Mouse (Mus musculus): ENCODE results near the gene Nr2c2ap.

Nr2c2ap gene

DNA sequence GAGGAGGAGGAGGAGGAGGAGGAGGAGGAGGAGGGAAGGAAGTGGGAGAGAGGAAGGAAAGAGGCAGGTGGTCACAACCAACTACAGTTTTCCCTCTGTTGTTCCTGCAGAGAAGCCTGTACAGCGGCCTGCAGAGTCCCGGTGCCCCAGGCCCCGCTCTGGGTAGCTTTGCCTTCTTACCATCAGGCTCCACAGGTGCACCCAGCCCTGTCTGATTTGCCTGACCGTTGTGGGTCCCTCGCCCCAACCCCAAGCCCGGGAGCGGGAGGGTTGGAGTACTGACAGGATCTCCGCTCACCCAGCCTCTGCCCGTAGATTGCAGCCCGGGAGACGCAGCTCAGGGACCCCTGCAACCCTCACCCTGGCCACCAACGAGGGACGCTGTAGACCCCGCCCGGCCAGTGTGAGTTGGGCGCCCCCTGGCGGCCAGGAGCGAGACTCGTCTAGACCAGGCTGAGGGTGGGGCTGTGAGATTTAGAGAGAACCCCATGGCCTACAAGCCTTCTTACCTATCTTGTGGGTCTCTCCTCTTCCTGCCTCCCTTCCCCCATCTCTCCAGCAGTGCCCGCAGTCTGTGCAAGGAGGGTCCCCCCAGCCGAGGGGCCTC lies 35.5 kb downstream of the Nr2c2ap start:
- peak; percentile 59 for DNase-seq (ENCODE audit: low spot score)

DNA sequence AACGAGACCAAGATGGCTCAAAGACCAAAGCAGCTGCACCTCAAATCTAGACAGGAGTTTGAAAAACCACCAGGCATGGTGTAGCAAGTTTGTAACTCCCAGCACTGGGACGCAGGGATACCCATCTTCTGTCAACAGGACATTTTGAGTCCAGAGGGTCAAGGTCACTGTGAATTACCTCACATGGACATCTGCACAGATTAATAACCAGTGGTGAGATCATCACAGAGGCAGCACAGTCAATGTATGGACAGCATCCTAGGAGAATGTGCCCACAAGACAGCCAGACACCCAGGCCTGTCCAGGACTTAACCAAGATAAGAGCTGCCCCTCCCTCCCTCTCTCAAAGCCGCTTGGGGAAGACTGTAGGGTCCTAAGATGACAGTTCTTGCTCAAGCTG lies 39.0 kb downstream of the Nr2c2ap start:
- DNase-seq (ENCODE audit: low spot score) = no peak

DNA sequence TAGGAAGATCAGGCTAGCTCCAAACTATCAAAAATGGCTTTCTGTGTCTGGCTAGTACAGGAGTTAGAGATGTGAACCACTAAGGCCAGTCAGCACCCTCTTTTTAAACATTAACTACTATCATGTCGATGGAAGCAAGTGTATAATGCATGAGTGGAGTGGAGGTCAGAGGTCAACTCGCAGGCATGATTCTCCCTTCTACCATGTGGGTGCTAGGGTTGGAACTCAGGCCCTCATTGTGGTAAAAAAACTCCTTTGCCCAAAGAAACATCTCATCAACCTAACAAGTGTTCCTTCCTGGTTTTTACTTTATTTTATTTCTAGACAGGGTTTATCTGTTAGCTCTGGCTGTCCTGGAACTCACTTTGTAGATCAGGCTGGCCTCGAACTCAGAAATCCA lies 39.6 kb downstream of the Nr2c2ap start:
- no peak for DNase-seq (ENCODE audit: low spot score)

DNA sequence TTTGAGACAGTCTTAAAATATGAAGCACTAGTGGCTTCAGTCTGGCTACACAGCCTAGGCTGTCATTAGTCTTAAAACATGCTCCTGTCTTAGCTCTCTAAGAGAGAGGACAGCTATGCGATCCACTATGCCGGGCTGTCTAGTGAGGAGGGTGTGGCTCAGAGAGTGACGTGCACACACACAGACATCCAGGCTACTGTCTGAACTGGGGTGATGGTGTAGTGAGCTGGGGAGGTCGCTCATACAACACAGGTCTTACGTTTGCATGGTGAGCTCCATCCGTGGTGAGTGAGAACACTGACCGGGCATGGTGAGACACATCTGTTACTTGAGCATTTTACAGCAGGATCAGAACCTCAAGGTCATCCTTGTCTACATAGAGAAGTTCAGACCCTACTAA lies 40.1 kb downstream of the Nr2c2ap start:
- no peak for DNase-seq (ENCODE audit: low spot score)

DNA sequence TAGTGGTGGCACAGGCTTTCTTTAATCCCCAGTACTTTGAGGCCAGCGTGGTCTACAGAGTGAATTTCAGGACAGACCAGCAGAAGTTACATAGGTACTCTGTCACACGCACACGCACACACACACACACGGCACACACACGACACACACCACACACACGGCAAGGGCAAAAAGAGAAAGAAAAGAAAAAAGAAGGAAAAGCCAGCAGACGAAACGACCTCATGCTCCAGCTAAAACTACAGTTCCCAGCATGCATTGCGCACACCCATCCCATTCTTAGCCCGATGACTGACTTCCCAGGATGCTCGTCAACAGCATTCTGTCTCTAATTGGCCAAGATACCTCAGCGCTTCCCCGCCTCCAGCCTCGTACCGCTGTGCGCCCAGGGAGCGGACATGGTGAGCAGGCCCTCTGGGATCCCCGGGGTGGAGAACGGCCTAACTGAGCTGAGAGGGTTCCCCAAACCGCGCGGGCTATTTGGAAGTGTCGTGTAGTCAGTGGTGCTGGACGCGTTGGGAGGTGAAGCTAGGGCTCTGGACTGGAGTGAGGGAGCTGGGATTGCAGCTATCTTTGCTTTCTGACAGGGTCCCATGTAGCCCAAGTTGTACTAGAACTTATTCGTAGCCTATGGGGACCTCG lies 41.0 kb downstream of the Nr2c2ap start, which contains the start of gene Tmem161a:
Gene Tmem161a (plus strand): TSS at position 314 of the 639 bp plus-strand sequence.
- peak; percentile 81 for DNase-seq (ENCODE audit: low spot score)

DNA sequence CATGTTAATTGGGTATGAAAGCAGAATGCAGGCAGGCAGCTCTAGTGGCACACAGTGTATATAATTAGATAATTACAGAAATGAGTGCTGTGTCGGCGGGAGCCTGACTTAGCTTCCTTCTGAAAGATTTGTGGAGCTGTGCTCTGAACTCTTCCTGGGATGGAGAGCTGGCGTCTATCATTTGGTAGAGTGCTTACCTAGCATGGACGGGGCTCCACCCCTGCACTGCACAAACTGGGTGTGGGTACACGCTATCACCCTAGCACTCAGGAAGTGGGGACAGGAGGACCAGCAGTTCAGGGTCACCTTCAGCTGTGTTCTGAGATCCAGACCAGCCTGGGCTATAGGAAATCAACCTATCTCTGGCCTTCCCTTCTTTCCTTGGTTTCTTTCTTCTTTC lies 42.2 kb downstream of the Nr2c2ap start:
- DNase-seq (ENCODE audit: low spot score) = no peak

DNA sequence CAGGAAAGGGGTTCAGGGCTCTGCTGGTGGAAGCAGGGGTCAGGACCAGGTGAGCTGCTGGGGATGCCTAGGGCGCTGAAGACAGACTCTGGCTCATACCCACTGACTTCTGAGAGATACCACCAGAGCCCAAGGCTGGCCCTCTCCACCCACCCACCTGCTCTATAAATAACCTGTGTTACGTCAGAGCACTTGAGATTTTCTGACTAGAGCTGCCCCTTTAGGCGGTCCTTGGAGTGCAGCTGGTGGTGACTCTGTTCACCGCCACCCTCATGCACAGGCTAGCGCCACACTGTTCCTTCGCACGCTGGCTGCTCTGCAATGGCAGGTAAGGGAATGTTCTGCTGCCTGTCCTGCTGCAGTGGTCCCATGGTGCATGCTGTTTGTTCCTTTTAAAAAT lies 42.9 kb downstream of the Nr2c2ap start:
- DNase-seq (ENCODE audit: low spot score) = no peak

DNA sequence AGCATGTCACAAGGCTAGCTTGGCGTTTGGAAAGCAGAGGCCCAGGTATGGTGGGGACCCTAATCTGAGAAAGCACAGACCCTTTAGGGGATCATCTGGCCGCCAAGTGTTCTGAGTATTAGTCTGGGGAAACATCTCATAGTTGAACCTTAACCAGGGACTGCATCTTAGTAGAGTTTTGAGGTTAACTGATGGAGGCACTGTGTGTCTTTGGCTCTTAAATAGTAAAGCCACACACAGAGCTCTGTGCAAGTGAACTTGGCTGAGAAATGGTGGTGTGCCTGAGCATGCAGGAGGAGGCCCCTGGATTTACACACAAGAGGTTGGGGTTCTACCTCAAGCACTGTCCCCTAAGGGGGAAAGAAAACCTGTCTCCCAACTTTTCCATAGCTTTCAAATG lies 47.1 kb downstream of the Nr2c2ap start:
- DNase-seq (ENCODE audit: low spot score) = no peak

DNA sequence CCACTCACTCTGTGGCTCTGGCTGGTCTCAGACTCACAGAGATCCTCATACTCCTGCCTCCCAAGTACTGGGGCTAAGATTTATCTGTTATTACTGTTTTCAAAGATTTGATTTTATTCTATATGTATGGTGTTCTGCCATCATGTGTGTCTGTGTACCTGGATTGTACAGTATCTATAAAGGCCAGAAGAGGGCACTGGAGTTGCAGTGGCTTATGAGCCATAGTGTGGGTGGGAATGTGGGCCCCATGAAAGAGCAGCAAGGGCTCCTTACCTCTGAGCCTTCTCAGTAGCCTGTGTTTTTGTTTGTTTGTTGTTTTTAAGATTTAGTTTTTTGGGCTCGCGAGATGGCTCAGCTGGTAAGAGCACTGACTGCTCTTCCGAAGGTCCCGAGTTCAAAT lies 47.9 kb downstream of the Nr2c2ap start:
- no peak for DNase-seq (ENCODE audit: low spot score)

DNA sequence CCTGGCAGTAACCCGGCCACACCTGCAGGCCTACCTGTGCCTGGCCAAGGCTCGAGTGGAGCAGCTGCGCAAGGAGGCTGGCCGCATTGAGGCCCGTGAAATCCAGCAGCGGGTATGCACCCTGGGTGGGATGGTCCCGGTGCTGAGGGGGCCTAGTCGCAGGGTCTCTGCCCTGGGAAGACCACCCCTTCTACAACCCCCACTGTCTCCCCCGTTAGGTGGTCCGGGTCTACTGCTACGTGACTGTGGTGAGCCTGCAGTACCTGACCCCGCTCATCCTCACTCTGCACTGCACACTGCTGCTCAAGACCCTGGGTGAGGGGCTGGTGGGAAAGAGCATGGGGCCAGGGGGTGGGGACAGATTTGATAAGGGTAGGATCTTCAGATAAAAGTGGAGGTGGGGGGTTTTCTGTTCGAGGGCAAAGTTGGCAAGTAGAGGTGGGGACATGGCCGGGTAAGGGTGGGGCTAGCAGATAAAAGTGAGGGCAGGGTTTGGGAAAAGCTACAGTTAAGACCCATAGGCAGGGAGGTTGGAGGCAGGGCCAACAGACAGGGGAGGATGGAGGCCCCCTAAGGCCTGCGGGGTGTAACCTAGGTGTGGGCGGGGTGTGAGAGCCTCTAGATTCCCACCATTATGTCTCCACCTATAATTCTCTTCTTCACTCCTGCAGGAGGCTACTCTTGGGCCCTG lies 50.2 kb downstream of the Nr2c2ap start:
- DNase-seq (ENCODE audit: low spot score) = no peak

DNA sequence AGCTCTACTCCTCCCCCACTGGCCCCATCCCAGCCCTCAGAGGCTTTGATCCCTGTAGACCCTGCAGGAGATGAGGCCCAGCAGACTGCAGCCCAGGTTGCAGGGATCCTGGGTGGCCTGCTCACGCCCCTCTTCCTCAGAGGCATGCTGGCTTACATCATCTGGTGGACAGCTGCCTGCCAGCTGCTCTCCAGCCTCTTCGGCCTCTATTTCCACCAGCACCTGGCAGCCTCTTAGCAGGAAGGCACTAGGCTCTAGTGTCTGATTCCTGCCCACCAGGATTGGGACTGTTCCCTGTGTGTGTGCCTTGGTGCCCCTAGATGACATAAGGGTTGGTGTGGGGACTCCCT lies 50.7 kb downstream of the Nr2c2ap start:
- DNase-seq (ENCODE audit: low spot score) = no peak

DNA sequence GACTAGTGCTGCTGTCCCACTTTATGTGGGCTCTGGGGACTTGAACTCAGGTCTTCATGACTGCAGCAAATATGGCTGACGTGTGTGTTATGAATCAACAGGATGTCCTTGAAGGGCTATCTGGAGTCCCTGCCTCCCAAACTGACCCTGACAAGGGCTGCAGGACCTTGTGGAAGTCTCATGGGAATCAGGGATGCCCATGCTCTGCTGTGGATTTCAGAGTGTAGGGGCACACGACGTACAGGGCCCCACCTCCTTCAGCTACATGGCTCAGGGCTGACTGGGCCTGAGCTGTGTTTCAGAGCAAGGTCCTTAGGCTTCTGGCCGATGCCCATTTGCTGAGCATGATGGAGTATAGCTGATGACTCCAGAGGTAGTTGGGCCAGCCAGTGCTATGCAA lies 52.1 kb downstream of the Nr2c2ap start:
- DNase-seq (ENCODE audit: low spot score) = no peak

All from spleen, adult 12 weeks (tissue).